Mouse (Mus musculus) adrenal gland, adult 2 months (tissue): ENCODE measurements at regions not wholly inside any gene's neighbourhood (a gene's known extent, or its start where the extent isn't known, plus 50 kb on each side); places are given as distances from the start of the nearest gene placed in this dataset.

ENCODE experiments used
- DNase-seq: peaks from one replicate; pipeline ENCODE4 v3.0.0; 2021

DNA sequence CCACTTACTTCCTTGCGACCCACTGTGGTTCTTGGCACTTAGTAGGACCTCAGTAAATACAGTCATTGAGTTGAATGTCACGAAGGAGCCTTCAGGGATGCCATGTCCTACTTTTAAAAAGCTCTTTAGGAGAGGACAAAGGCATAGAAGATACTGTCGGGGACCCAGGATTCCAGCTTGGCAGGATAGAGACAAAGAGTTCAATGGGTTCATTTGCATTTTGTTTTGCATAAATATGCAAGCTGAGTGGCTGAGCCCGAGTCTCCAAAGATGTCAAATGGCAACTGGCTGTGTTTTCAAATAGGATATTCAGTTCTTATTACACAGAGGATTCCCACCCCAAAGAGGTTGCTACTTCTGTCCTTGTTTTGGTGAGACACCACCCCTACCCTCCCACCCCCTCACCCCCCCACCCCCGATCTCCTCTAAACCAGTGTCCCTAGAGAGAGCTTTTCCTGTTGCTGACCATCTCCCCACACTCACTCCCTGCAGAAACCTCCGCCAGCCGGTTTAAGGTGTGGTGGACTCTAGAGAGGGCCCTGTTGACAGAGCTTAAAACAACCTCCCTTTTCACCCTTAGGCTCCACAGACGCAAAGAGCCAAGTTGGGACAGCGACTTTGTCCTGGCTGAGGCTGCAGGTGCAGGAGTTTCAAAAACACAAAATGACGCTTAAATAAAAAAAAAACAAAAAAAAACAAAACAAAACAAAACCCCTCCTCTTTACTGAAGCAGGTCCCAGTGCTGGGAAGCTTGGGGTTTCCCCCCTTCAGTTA is 57.9 kb downstream of the Sox9 start:
- DNase-seq: no peak

- no peak for DNase-seq
These were observed 58.4 kb downstream of the Sox9 start for GRCm38 (mm10) chr11:112840495-112840828.

GRCm38 (mm10) chr11:112844258-112844901 is 62.4 kb downstream of the Sox9 start:
- no peak for DNase-seq

GRCm38 (mm10) chr11:112847146-112847545 is 65.1 kb downstream of the Sox9 start:
- no peak for DNase-seq

GRCm38 (mm10) chr11:112847851-112848250 is 65.8 kb downstream of the Sox9 start:
- DNase-seq: no peak

- peak; percentile 14 for DNase-seq
These were observed 68.0 kb downstream of the Sox9 start for GRCm38 (mm10) chr11:112849974-112850373.

- DNase-seq: peak; percentile 3
These were observed 68.7 kb downstream of the Sox9 start for GRCm38 (mm10) chr11:112850532-112851272.

DNA sequence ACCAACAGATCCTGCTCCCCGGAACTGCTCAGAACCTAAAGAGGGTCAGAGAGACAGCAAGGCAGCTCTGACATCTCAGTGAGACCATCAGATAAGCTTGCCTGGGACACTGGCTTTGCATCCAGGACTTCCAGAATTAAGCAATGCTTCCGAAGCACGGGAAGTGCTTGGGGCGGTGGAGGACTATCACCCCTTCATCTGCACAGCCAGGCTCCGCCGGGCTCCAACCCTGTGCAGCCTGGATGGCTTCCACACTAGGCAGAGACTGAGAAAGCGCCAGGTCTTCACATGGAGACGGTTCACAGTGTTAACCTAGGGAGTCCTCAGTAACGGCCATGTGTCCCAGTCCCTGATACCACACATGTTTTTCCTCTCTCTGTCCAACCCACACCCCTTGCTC is 69.3 kb downstream of the Sox9 start:
- DNase-seq: no peak

- DNase-seq: no peak
These were observed 74.0 kb downstream of the Sox9 start for GRCm38 (mm10) chr11:112855975-112856374.

DNA sequence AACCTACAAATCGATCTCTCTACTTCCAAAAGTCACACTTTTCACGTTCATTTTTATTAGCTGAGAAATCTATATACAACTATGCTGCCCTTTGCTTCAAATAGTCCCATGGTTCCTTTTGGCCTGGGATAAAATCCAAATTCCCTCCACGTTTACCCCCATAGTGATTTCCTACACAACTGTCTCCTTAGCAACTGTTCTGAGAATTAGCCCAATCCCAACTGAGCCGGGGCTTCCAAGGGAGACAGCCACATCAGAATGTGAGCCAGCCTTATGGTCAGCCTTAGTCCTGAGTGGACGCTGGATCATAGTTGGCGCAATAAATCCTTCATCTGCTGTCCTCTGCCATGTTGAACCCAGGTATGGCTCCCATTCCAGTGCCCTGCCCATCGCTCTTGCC is 77.3 kb downstream of the Sox9 start:
- no peak for DNase-seq

DNA sequence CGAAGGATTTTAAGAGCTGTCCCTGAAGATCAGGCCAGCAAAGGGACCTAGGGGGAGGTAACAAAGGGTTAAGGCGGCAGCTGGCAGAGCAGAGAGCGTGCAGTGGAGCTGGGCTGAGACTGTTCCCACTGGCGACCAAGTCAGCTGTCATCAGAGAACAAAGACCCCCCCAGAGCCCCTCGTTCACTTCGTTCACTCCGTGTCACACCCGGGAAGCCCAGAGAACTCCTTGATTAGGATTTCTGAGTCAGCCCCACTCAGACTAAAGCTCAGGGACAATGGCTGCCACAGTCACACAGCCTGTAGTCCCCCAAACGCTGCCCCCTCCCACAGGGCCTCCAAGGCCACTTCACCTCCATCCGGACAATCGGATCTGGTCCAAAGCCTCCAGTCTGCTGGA is 78.8 kb downstream of the Sox9 start:
- no peak for DNase-seq

DNA sequence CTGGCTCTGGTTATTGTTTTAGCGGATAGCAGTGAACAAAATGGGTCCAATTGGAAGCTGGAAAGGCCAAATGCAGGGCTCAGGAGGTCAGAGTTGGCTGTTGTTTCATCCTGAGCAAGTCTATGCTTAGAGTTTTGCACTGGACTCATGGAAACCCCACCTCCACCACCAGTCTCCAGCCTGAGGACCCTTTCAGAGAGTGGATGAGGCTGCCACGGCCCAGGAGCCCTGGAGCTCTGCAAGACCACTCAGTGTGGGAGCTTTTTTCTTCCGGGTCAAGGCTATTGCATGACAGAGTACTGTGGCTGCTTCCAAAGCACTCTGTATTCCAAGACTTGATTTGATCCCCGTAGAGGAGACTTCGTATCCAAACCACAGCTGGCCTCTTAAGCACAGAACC is 79.2 kb downstream of the Sox9 start:
- no peak for DNase-seq

DNA sequence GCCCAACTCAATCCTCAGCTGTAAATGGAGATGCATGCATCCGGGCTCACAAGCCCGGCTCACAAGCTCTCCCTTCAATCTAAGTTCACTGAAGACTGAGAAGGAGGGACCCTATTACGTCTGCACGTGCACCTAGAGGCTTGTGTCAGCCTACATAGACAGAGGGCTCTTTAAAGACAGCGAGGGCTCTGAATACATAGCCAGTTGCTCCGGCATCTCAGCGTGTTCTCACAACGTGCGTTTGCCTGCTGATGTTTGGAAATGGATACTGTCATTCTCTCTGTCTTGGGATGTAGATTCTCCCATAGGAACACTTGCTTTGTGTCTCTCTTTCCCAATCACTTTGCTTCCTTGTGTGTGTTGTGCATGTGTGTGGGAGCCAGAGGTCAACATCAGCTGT is 83.8 kb downstream of the Sox9 start:
- DNase-seq: no peak

DNA sequence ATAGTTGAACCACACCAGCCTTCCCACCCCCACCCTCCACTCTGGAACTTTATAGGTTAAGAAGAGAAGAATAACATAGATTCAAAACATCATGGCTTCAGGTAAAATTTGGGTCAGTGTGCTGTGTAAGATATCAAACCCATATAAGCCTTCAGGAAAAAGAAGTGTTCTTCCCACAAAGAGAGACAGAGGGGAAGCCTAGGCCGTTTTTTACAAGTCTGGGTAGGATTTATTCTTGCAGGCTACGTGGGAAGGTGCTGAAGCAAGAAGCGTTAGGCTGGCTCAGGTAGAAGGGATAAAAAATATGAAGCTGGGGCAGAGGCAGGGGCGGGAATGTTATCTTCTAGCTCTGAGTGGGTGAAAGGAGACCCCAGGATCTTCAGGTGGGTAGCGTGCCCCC is 87.5 kb downstream of the Sox9 start:
- DNase-seq: no peak

- DNase-seq: no peak
These were observed 88.4 kb downstream of the Sox9 start for GRCm38 (mm10) chr11:112870201-112871035.

- DNase-seq: no peak
These were observed 90.8 kb downstream of the Sox9 start for GRCm38 (mm10) chr11:112872677-112873367.

DNA sequence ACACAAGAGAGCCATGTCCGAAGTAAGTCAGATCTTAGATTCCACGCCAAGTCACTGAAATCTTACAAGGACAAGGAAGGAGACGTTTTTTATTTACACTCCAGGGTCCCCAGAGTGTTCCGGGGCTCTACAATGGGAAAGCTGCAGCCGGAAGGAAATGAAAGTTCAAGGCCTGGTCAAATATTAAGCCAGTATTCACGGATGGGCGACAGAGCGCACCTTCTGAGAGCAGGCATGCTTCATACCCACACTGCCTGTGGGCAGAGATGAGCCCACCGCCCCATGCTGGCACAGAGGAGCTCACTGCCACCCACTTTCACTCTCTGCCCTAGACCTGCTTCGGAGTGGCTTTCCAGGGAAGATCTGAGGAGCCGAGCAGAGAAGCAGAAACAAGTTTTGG is 92.2 kb downstream of the Sox9 start:
- DNase-seq: no peak

DNA sequence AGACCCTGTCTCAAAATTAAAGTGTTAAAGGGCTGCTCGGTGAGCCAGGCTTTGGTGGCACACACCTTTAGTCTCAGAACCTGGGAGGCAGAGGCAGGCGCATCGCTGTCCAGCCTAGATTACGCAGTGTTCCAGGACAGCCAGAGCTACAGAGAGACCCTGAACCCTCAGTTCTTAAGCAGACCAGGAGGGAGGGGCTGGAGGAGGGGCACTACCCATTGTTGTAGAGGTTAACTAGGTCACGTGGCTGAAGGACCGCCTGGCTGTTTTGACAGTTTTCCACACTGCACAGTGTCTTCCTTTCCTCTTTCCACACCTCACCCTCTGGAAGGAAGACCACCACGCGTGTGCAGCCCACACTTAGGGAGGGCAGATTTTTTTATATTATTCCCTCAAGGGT is 94.2 kb downstream of the Sox9 start:
- DNase-seq: no peak

DNA sequence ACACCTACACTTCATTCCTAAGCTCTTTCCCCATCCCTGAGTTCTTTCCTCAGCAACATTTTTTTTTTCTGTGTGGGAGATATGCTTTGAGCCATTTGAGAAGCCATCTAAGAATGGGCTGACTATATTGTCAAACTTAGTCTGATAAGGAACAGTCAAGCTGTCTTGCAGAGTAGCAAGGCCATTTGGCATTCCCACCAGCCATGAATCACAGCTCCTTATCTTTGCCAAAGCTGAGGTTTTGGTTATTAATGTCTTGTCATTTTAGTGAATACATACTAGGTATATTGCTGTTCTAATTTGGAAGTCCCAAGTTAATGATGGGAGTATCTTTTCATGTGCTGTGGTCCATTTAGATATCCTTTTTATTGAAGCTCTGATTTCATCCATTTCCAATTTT is 96.4 kb downstream of the Sox9 start:
- peak; percentile 56 for DNase-seq

GRCm38 (mm10) chr11:112880736-112881135 is 98.7 kb downstream of the Sox9 start:
- DNase-seq: no peak

GRCm38 (mm10) chr11:112885336-112885940 is 103.4 kb downstream of the Sox9 start:
- no peak for DNase-seq
